Mouse (Mus musculus): ENCODE results near the gene Crlf1.

Crlf1 gene

GRCm38 (mm10) chr8:70547762-70548161, 54.8 kb downstream of the Crlf1 start:
- H3K9me3 ChIP-seq (ENCODE audit: low read length): no peaks in the 10 kb centered on the region
- H3K36me3 ChIP-seq (ENCODE audit: insufficient read depth, low read length): peaks cover 54% of the 10 kb centered on the region
- no peaks in the 10 kb centered on the region for H3K27me3 ChIP-seq (ENCODE audit: insufficient read depth, low read length)
- H3K4me1 ChIP-seq (replicated peaks; ENCODE audit: low read depth, low read length): peaks cover 47% of the 10 kb centered on the region
- no peak overlapping the region for H3K4me3 ChIP-seq (replicated peaks; ENCODE audit: low read length)
- TF ChIP-seq NANOG (IDR thresholded peaks at IDR 0.05; ENCODE audit: borderline replicate concordance, low read length) (no peak), CTCF (conservative IDR thresholded peaks at IDR 0.05; ENCODE audit: low read length) (no peak), POU5F1 (IDR thresholded peaks at IDR 0.05; ENCODE audit: borderline replicate concordance, low read length) (no peak)

- H3K36me3 ChIP-seq (ENCODE audit: insufficient read depth, low read length): peaks cover 49% of the 10 kb centered on the region
- H3K4me1 ChIP-seq (replicated peaks; ENCODE audit: low read depth, low read length): peaks cover 44% of the 10 kb centered on the region
- no peak for TF ChIP-seq CTCF (conservative IDR thresholded peaks at IDR 0.05; ENCODE audit: low read length)
- TF ChIP-seq POU5F1 (IDR thresholded peaks at IDR 0.05; ENCODE audit: borderline replicate concordance, low read length): no peak
- TF ChIP-seq NANOG (IDR thresholded peaks at IDR 0.05; ENCODE audit: borderline replicate concordance, low read length): no peak
- H3K27me3 ChIP-seq (ENCODE audit: insufficient read depth, low read length): no peaks in the 10 kb centered on the region
- H3K9me3 ChIP-seq (ENCODE audit: low read length): no peaks in the 10 kb centered on the region
- H3K4me3 ChIP-seq (replicated peaks; ENCODE audit: low read length): no peak overlapping the region
These were observed 56.6 kb downstream of the Crlf1 start for GRCm38 (mm10) chr8:70549412-70550184.

- Histone ChIP-seq H3K4me1 (replicated peaks; ENCODE audit: low read depth, low read length) (peaks cover 48% of the 10 kb centered on the region), H3K4me3 (replicated peaks; ENCODE audit: low read length) (no peak overlapping the region), H3K9me3 (ENCODE audit: low read length) (no peaks in the 10 kb centered on the region), H3K27me3 (ENCODE audit: insufficient read depth, low read length) (no peaks in the 10 kb centered on the region), H3K36me3 (ENCODE audit: insufficient read depth, low read length) (peaks cover 44% of the 10 kb centered on the region)
- TF ChIP-seq NANOG (IDR thresholded peaks at IDR 0.05; ENCODE audit: borderline replicate concordance, low read length) (no peak), POU5F1 (IDR thresholded peaks at IDR 0.05; ENCODE audit: borderline replicate concordance, low read length) (no peak), CTCF (conservative IDR thresholded peaks at IDR 0.05; ENCODE audit: low read length) (no peak)
These were observed 58.7 kb downstream of the Crlf1 start for GRCm38 (mm10) chr8:70551558-70552161.

GRCm38 (mm10) chr8:70552836-70553235, 59.9 kb downstream of the Crlf1 start:
- peaks cover 53% of the 10 kb centered on the region for H3K36me3 ChIP-seq (ENCODE audit: insufficient read depth, low read length)
- peaks cover 48% of the 10 kb centered on the region for H3K4me1 ChIP-seq (replicated peaks; ENCODE audit: low read depth, low read length)
- no peak for TF ChIP-seq NANOG (IDR thresholded peaks at IDR 0.05; ENCODE audit: borderline replicate concordance, low read length)
- no peak for TF ChIP-seq POU5F1 (IDR thresholded peaks at IDR 0.05; ENCODE audit: borderline replicate concordance, low read length)
- TF ChIP-seq CTCF (conservative IDR thresholded peaks at IDR 0.05; ENCODE audit: low read length): no peak
- no peak overlapping the region for H3K4me3 ChIP-seq (replicated peaks; ENCODE audit: low read length)
- no peaks in the 10 kb centered on the region for H3K27me3 ChIP-seq (ENCODE audit: insufficient read depth, low read length)
- no peaks in the 10 kb centered on the region for H3K9me3 ChIP-seq (ENCODE audit: low read length)

Measured in E14TG2a.4 (cell line).